Mouse (Mus musculus) liver, embryonic 14.5 days (tissue): Measurements from ENCODE around the gene Nav1. TPM values are rescaled to one million over a fixed set of nuclear protein-coding genes. Genes with fewer than 3 reads are reported as not detected.

Experiments
- ATAC-seq: fragments of 200-750 bp; cut with Nextera tagmentation; 2 replicates; pipeline ENCODE4 v1.8.0; 2017; ENCODE audit warnings: moderate number of reproducible peaks, mild to moderate bottlenecking, moderate library complexity; ENCODE audit not compliant: insufficient read depth
- DNase-seq, 3 experiments: peaks; one replicate each; pipeline ENCODE4 v3.0.0-alpha.2; 2012 to 2013; ENCODE audit warnings: low read depth in 3 of 3, low spot score in 3 of 3
- H3K27ac ChIP-seq: fragments of 300-500 bp; sonication (generic); 2 replicates; pipeline ENCODE4 v1.5.1; 2014; ENCODE audit warnings: moderate library complexity, mild to moderate bottlenecking, control low read depth, inconsistent platforms
- H3K27me3 ChIP-seq: fragments of 300-500 bp; sonication (generic); 2 replicates; pipeline ENCODE4 v1.6.1; 2014; ENCODE audit warnings: mild to moderate bottlenecking, low read length, moderate library complexity; ENCODE audit not compliant: control insufficient read depth, insufficient read depth
- H3K36me3 ChIP-seq: fragments of 300-500 bp; sonication (generic); replicated peaks from 2 replicates; pipeline ENCODE4 v1.6.1; 2014; ENCODE audit warnings: low read depth; ENCODE audit not compliant: control insufficient read depth, insufficient read depth
- H3K4me1 ChIP-seq, 2 experiments: fragments of 200-500 bp in 1 of 2; fragments of 300-500 bp in 1 of 2; sonication (generic) in 1 of 2; replicated peaks; 2 replicates each; pipeline ENCODE4 v1.6.1; 2012 to 2014; ENCODE audit warnings: antibody characterized with exemption in 1 of 2, inconsistent platforms in 1 of 2, low read length in 1 of 2; ENCODE audit not compliant: control insufficient read depth in 2 of 2, insufficient read depth in 2 of 2
- H3K4me2 ChIP-seq: fragments of 300-500 bp; sonication (generic); 2 replicates; pipeline ENCODE4 v1.6.1; 2014; ENCODE audit warnings: low read depth, mild to moderate bottlenecking, control low read depth, moderate library complexity
- H3K4me3 ChIP-seq, 2 experiments: fragments of 200-500 bp in 1 of 2; fragments of 300-500 bp in 1 of 2; sonication (generic) in 1 of 2; 2 replicates each; pipeline ENCODE4 v1.5.1; 2012 to 2014; ENCODE audit warnings: low read depth in 2 of 2, low read length in 2 of 2, mild to moderate bottlenecking in 2 of 2, control low read depth in 1 of 2, inconsistent platforms in 1 of 2, moderate library complexity in 1 of 2; ENCODE audit not compliant: insufficient read depth in 1 of 2
- H3K9ac ChIP-seq: fragments of 300-500 bp; sonication (generic); replicated peaks from 2 replicates; pipeline ENCODE4 v1.6.1; 2014; ENCODE audit warnings: mild to moderate bottlenecking, control low read depth, moderate library complexity
- H3K9me3 ChIP-seq: fragments of 300-500 bp; sonication (generic); 2 replicates; pipeline ENCODE4 v1.6.1; 2016; ENCODE audit warnings: low read length, mixed read lengths; ENCODE audit not compliant: control insufficient read depth
- CTCF ChIP-seq: IDR thresholded peaks from 2 replicates; pipeline ENCODE4 v1.5.1; 2016; ENCODE audit warnings: antibody characterized with exemption, low read depth, control low read depth
- EP300 ChIP-seq: IDR thresholded peaks from 2 replicates; pipeline ENCODE4 v1.6.1; 2016; ENCODE audit warnings: antibody characterized with exemption, low read depth
- whole genome bisulfite sequencing: fragments of 180-500 bp; shearing (Covaris S2); extraction: QIAGEN DNeasy Blood & Tissue Kit; methylation state at CpG from one replicate; pipeline ENCODE4 v1.1.7; 2014; ENCODE audit not compliant: insufficient replicate concordance; 5-methylcytosine and 5-hydroxymethylcytosine counted together
- polyA plus RNA-seq, 2 experiments: library from polyadenylated mRNA; depleted of rRNA in 1 of 2; stranded (reverse) in 1 of 2; unstranded in 1 of 2; fragments of >200 nt; fragmentation: Nextera tagmentation in 1 of 2; extraction: Ambion mirVana in 1 of 2; gene quantifications; 2 replicates each; pipeline versions ENCODE4 v1.2.1 to v1.2.3; 2012 to 2014

Nav1 gene
- polyA plus RNA-seq, 2 experiments = 1.0 to 1.5 TPM

- H3K4me2 ChIP-seq = no peak overlapping the region
- H3K36me3 ChIP-seq = no peaks in the 10 kb centered on the region
- 53% methylated on average over 1 of the region's 1 CpGs for WGBS
- H3K27me3 ChIP-seq = no peaks in the 10 kb centered on the region
- H3K27ac ChIP-seq = no peak overlapping the region
- H3K9ac ChIP-seq = no peak overlapping the region
- DNase-seq (no peak), ATAC-seq (no peak)
- H3K4me1 ChIP-seq = no peaks in the 10 kb centered on the region
- H3K4me3 ChIP-seq = no peak overlapping the region
- no peaks in the 10 kb centered on the region for H3K9me3 ChIP-seq
- TF ChIP-seq CTCF (no peak), EP300 (no peak)
These were observed 31.7 kb downstream of the Nav1 start for GRCm38 (mm10) chr1:135575393-135575792.

DNA sequence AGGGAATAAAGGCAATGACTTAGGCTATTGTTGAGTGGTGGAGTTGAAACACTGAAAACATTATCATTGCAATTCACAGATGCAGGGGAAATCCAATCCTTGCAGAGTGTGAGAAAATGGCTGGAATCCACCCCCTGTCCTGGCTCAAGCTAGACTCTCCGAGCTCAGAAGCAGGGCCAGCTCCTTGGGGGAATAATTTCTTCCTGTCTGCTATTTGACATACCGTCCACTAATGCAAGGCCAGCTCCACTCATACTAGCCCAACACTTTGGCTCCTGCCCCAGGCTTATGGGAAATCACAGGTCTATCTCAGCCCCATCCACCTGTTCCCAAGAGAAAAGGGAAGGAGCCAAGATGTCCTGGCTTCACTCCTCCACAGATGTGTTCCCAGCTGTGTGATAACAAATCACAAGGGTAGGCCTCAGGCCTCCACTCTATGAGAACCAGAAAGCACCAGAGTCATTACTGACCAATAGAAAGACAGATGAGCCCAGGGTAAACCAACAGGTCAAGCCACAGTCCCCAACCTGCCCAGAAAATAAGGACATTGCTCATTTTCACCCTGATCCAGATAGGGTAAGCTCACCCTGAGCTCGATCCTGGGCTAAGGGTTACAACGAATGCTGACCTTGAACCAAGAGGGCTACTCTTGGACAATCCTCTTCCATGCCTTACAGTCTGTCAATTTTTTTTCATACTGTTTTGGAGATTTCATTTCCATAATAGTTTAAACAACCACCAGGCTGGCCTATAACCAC lies 32.5 kb downstream of the Nav1 start:
- no peaks in the 10 kb centered on the region for H3K9me3 ChIP-seq
- no peak for DNase-seq
- H3K4me3 ChIP-seq = no peak overlapping the region
- H3K4me1 ChIP-seq = no peaks in the 10 kb centered on the region
- ATAC-seq = no peak
- no peak overlapping the region for H3K9ac ChIP-seq
- no peaks in the 10 kb centered on the region for H3K27me3 ChIP-seq
- TF ChIP-seq CTCF (no peak), EP300 (no peak)
- WGBS = 60% methylated on average over 4 of the region's 4 CpGs
- no peak overlapping the region for H3K4me2 ChIP-seq
- H3K27ac ChIP-seq = no peak overlapping the region
- no peaks in the 10 kb centered on the region for H3K36me3 ChIP-seq

DNA sequence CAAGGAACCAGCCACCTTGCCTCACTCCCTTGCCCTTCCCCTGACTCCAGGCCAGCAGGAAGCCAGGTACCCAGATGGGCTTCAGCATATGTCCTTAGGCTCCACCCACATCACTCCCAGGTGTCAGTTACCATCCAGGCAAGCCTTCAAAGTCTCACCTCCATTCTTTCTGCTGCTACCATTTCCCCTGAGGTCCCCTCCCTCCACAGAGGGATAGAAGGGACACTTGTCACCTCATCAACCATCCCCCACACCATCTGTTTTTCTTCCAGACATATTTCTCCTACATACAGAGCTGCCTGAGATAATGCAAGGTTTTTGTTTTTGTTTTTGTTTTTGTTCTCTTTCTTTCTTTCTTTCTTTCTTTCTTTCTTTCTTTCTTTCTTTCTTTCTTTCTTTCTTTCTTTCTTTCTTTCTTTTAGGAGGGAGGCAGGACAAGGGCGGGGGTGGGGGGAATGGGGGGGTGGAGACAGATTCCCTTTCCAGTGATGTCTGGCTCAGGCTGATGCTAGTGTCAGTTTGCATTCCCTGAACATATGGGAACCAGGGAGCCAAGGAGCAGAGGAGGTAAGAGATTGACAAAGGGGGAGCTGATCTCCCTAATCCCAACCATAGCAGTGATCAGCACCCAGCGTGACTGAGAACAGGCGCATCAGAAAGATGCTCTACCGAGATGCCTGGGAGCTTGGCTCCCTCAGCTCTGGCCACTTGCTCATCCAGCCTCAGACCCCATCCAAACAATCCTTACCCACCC lies 34.8 kb downstream of the Nav1 start:
- no peak for DNase-seq
- H3K4me2 ChIP-seq = no peak overlapping the region
- 53% methylated on average over 4 of the region's 4 CpGs for WGBS

GRCm38 (mm10) chr1:135568087-135568486 lies 39.0 kb downstream of the Nav1 start:
- 72% methylated on average over 8 of the region's 8 CpGs for WGBS
- H3K4me1 ChIP-seq = no peaks in the 10 kb centered on the region
- TF ChIP-seq CTCF (no peak), EP300 (no peak)
- no peak for ATAC-seq
- H3K27me3 ChIP-seq = no peaks in the 10 kb centered on the region
- no peak overlapping the region for H3K4me2 ChIP-seq
- H3K36me3 ChIP-seq = no peaks in the 10 kb centered on the region
- H3K4me3 ChIP-seq = no peak overlapping the region
- no peak for DNase-seq
- no peak overlapping the region for H3K27ac ChIP-seq
- H3K9ac ChIP-seq = no peak overlapping the region
- no peaks in the 10 kb centered on the region for H3K9me3 ChIP-seq

More for the DNA sequence above, 34.8 kb downstream of the Nav1 start:
- H3K4me1 ChIP-seq = no peaks in the 10 kb centered on the region
- TF ChIP-seq CTCF = no peak
- TF ChIP-seq EP300 = no peak
- H3K36me3 ChIP-seq = no peaks in the 10 kb centered on the region
- ATAC-seq = no peak
- H3K27ac ChIP-seq = no peak overlapping the region
- no peak overlapping the region for H3K9ac ChIP-seq
- H3K9me3 ChIP-seq = no peaks in the 10 kb centered on the region
- no peaks in the 10 kb centered on the region for H3K27me3 ChIP-seq
- no peak overlapping the region for H3K4me3 ChIP-seq

GRCm38 (mm10) chr1:135566611-135567010 lies 40.5 kb downstream of the Nav1 start:
- ATAC-seq (no peak), DNase-seq (no peak)
- Histone ChIP-seq H3K36me3 (no peaks in the 10 kb centered on the region), H3K27me3 (no peaks in the 10 kb centered on the region), H3K9ac (no peak overlapping the region), H3K4me1 (no peaks in the 10 kb centered on the region), H3K4me3 (no peak overlapping the region), H3K9me3 (no peaks in the 10 kb centered on the region), H3K27ac (no peak overlapping the region), H3K4me2 (no peak overlapping the region)
- no peak for TF ChIP-seq EP300
- no peak for TF ChIP-seq CTCF
- WGBS = 67% methylated on average over 7 of the region's 7 CpGs
